Mouse (Mus musculus) erythroblast, embryonic 14.5 days (primary cell): Measurements from ENCODE around the gene Tnfrsf12a.

Experiments
- GATA1 ChIP-seq: IDR thresholded peaks from 2 replicates; pipeline ENCODE4 v1.6.1; 2012; ENCODE audit warnings: low read length, inconsistent platforms, mixed read lengths
- TAL1 ChIP-seq: IDR thresholded peaks from 3 replicates; pipeline ENCODE4 v1.6.1; 2012; ENCODE audit warnings: low read length, inconsistent platforms, mixed read lengths

DNA sequence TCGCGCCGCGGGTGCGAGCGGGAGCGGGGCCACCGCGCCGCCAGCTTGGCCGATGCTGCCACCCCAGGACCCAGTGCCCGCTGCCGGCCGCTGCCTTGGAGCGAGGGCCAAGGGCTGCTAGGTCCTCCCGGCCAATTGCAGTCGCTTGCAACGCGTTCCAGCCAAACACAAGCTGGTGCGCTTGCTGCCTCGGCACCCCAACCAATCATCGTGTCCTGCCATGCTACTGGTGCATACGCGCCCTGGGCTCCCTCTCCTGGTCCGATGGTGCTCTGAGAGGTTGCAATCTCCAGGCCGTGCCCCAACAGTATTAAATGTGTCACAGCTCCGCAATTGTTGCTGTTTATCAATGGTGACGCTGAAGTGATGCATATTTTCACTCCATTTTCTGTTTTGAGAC lies 22.8 kb upstream of the Tnfrsf12a start:
- TF ChIP-seq TAL1 = no peak
- TF ChIP-seq GATA1 = no peak
